Mouse (Mus musculus): ENCODE measurements around the gene Rsph3a.
"Not testable (repeated sequence)": the region's sequence is repeated elsewhere in the genome, so short reads cannot be mapped to it uniquely, and the experiment has no call there.

The Rsph3a gene

GRCm38 (mm10) chr17:7945117-7946052 lies at the start of gene Rsph3a:
Rsph3a (plus strand) TSS chr17:7945614.
- not testable (repeated sequence) for DNase-seq (ENCODE audit: low spot score)

GRCm38 (mm10) chr17:7896047-7896635 lies 49.3 kb upstream of the Rsph3a start:
- DNase-seq (ENCODE audit: low spot score): no peak

GRCm38 (mm10) chr17:7897120-7897519 lies 48.3 kb upstream of the Rsph3a start:
- no peak for DNase-seq (ENCODE audit: low spot score)

GRCm38 (mm10) chr17:7897756-7898155 lies 47.7 kb upstream of the Rsph3a start:
- DNase-seq (ENCODE audit: low spot score): no peak

- no peak for DNase-seq (ENCODE audit: low spot score)
These were observed 46.2 kb upstream of the Rsph3a start for GRCm38 (mm10) chr17:7899233-7899632.

GRCm38 (mm10) chr17:7899961-7900360 lies 45.5 kb upstream of the Rsph3a start:
- DNase-seq (ENCODE audit: low spot score): no peak

GRCm38 (mm10) chr17:7901536-7901935 lies 43.9 kb upstream of the Rsph3a start:
- no peak for DNase-seq (ENCODE audit: low spot score)

GRCm38 (mm10) chr17:7902362-7902761 lies 43.1 kb upstream of the Rsph3a start:
- no peak for DNase-seq (ENCODE audit: low spot score)

- DNase-seq (ENCODE audit: low spot score): no peak
These were observed 40.4 kb upstream of the Rsph3a start for GRCm38 (mm10) chr17:7904992-7905391.

- no peak for DNase-seq (ENCODE audit: low spot score)
These were observed 39.3 kb upstream of the Rsph3a start for GRCm38 (mm10) chr17:7905936-7906685.

GRCm38 (mm10) chr17:7914596-7915227 lies 30.7 kb upstream of the Rsph3a start:
- no peak for DNase-seq (ENCODE audit: low spot score)

- no peak for DNase-seq (ENCODE audit: low spot score)
These were observed 29.6 kb upstream of the Rsph3a start for GRCm38 (mm10) chr17:7915791-7916190.

- DNase-seq (ENCODE audit: low spot score): no peak
These were observed 28.4 kb upstream of the Rsph3a start for GRCm38 (mm10) chr17:7916782-7917574.

GRCm38 (mm10) chr17:7918355-7918754 lies 27.1 kb upstream of the Rsph3a start:
- DNase-seq (ENCODE audit: low spot score): no peak

GRCm38 (mm10) chr17:7919209-7919608 lies 26.2 kb upstream of the Rsph3a start:
- no peak for DNase-seq (ENCODE audit: low spot score)

GRCm38 (mm10) chr17:7922564-7922963 lies 22.9 kb upstream of the Rsph3a start:
- DNase-seq (ENCODE audit: low spot score): no peak

GRCm38 (mm10) chr17:7924185-7924725 lies 21.2 kb upstream of the Rsph3a start:
- no peak for DNase-seq (ENCODE audit: low spot score)

- DNase-seq (ENCODE audit: low spot score): no peak
These were observed 19.8 kb upstream of the Rsph3a start, which contains the start of gene Tagap for GRCm38 (mm10) chr17:7925413-7926160. Tagap (plus strand) TSS chr17:7926000.

GRCm38 (mm10) chr17:7927582-7928535 lies 17.6 kb upstream of the Rsph3a start:
- DNase-seq (ENCODE audit: low spot score): peak; percentile 75
